Mouse (Mus musculus) midbrain, embryonic 16.5 days (tissue): Measurements from ENCODE around the gene Rbm4. TPM values are rescaled to one million over a fixed set of nuclear protein-coding genes. Genes with fewer than 3 reads are reported as not detected.

Experiments used
- ATAC-seq: fragments of 200-750 bp; cut with Nextera tagmentation; 2 replicates; pipeline ENCODE4 v1.8.0; 2017; ENCODE audit warnings: moderate TSS enrichment
- H3K27ac ChIP-seq: fragments of 300-500 bp; sonication (generic); 2 replicates; pipeline ENCODE4 v1.5.1; 2014; ENCODE audit warnings: mild to moderate bottlenecking, low read length, mixed read lengths
- H3K27me3 ChIP-seq: fragments of 300-500 bp; sonication (generic); 2 replicates; pipeline ENCODE4 v1.6.1; 2014; ENCODE audit warnings: low read depth, low read length, mixed read lengths; ENCODE audit not compliant: control insufficient read depth, insufficient read depth
- H3K36me3 ChIP-seq: fragments of 300-500 bp; sonication (generic); 2 replicates; pipeline ENCODE4 v1.6.1; 2014; ENCODE audit warnings: mild to moderate bottlenecking, low read length, moderate library complexity, mixed read lengths; ENCODE audit not compliant: control insufficient read depth, insufficient read depth
- H3K4me1 ChIP-seq: fragments of 300-500 bp; sonication (generic); 2 replicates; pipeline ENCODE4 v1.6.1; 2014; ENCODE audit warnings: mild to moderate bottlenecking, low read length, mixed read lengths; ENCODE audit not compliant: control insufficient read depth, insufficient read depth
- H3K4me2 ChIP-seq: fragments of 300-500 bp; sonication (generic); 2 replicates; pipeline ENCODE4 v1.6.1; 2014; ENCODE audit warnings: mild to moderate bottlenecking, low read length, mixed read lengths
- H3K4me3 ChIP-seq: fragments of 300-500 bp; sonication (generic); 2 replicates; pipeline ENCODE4 v1.5.1; 2014; ENCODE audit warnings: low read depth, mild to moderate bottlenecking, low read length, moderate library complexity, mixed read lengths
- H3K9ac ChIP-seq: fragments of 300-500 bp; sonication (generic); 2 replicates; pipeline ENCODE4 v1.6.1; 2014; ENCODE audit warnings: low read depth, low read length, mixed read lengths
- H3K9me3 ChIP-seq: fragments of 300-500 bp; sonication (generic); replicated peaks from 2 replicates; pipeline ENCODE4 v1.6.1; 2014; ENCODE audit warnings: mild to moderate bottlenecking, low read length, mixed read lengths; ENCODE audit not compliant: control insufficient read depth, poor library complexity, severe bottlenecking
- WGBS: fragments of 180-500 bp; shearing (Covaris S2); extraction: QIAGEN DNeasy Blood & Tissue Kit; methylation state at CpG from one replicate; pipeline ENCODE4 v1.1.7; 2014; 5-methylcytosine and 5-hydroxymethylcytosine counted together
- polyA plus RNA-seq: library from polyadenylated mRNA; unstranded; fragments of >200 nt; fragmentation: Nextera tagmentation; extraction: Ambion mirVana; gene quantifications from 2 replicates; pipeline ENCODE4 v1.2.1, GENCODE M21; 2015

The Rbm4 gene
- polyA plus RNA-seq, 1 experiment from 2014 or later: 78.8 TPM

DNA sequence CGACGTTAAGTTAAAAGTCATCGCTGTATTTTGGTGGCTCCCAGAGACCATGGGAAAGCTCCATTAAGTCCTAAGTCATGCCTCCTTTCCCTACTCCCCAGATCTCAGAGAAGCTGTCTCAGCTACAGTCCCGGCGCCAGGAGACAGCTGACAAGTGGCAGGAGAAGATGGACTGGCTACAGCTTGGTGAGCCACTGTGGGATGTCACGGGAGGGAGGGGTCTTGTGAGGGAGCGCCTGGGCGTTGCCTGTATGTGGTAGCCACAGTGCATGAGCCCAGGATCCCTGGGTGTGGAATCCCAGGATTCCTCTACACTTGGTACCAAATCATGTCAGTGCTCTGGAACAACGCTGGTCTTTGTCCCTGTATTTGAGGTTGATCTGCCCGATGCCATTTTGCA is 45.2 kb downstream of the Rbm4 start:
- Histone ChIP-seq H3K4me1 (no peaks in the 10 kb centered on the region), H3K27ac (no peak overlapping the region), H3K4me3 (no peak overlapping the region), H3K27me3 (no peaks in the 10 kb centered on the region), H3K9ac (no peak overlapping the region), H3K9me3 (no peaks in the 10 kb centered on the region), H3K36me3 (peaks cover 54% of the 10 kb centered on the region), H3K4me2 (no peak overlapping the region)
- WGBS: 87% methylated on average over 10 of the region's 10 CpGs
- no peak for ATAC-seq

DNA sequence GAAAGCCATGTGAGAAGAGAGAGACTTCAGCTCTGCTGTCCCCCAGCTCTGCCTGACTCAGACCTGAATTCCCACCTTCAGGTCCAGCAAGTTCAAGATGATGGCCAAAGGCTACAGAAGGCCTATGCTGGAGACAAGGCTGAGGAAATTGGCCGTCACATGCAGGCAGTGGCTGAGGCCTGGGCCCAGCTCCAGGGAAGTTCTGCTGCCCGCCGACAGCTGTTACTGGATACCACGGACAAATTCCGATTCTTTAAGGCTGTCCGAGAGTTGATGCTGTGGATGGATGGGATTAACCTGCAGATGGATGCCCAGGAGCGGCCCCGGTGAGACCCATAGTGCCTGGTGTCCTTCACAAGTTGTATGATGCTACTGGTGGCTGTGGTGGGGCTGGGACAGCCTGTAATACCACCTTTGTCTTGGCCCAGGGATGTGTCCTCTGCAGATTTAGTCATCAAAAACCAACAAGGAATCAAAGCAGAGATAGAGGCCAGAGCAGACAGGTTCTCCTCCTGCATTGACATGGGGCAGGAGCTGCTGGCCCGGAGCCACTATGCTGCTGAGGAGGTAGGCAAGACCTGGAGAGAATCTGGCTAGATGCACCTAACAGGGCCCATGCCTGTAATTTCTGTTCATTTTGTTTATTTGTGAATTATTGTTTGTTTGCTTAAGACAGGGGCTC is 45.9 kb downstream of the Rbm4 start:
- 93% methylated on average over 9 of the region's 9 CpGs for WGBS

DNA sequence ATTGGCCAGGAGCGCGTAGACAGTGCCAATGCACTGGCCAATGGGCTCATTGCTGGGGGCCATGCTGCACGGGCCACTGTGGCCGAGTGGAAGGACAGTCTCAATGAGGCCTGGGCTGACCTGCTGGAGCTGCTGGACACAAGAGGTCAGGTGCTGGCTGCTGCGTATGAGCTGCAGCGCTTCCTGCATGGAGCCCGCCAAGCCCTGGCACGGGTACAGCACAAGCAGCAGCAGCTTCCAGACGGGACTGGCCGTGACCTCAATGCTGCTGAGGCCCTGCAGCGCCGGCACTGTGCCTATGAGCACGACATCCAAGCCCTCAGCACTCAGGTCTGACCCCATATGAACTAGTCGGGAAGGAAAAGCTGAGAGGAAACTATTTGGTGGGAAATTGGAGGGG is 47.1 kb downstream of the Rbm4 start:
- ATAC-seq: no peak
- H3K27me3 ChIP-seq: no peaks in the 10 kb centered on the region
- no peak overlapping the region for H3K4me2 ChIP-seq
- H3K4me3 ChIP-seq: no peak overlapping the region
- no peaks in the 10 kb centered on the region for H3K9me3 ChIP-seq
- H3K27ac ChIP-seq: no peak overlapping the region
- peaks cover 54% of the 10 kb centered on the region for H3K36me3 ChIP-seq
- 87% methylated on average over 14 of the region's 14 CpGs for WGBS
- no peaks in the 10 kb centered on the region for H3K4me1 ChIP-seq
- no peak overlapping the region for H3K9ac ChIP-seq

More for the DNA sequence above, 45.9 kb downstream of the Rbm4 start:
- H3K4me3 ChIP-seq: no peak overlapping the region
- no peak overlapping the region for H3K4me2 ChIP-seq
- peaks cover 54% of the 10 kb centered on the region for H3K36me3 ChIP-seq
- no peaks in the 10 kb centered on the region for H3K4me1 ChIP-seq
- H3K9ac ChIP-seq: no peak overlapping the region
- H3K27ac ChIP-seq: no peak overlapping the region
- H3K9me3 ChIP-seq: no peaks in the 10 kb centered on the region
- ATAC-seq: no peak
- H3K27me3 ChIP-seq: no peaks in the 10 kb centered on the region

DNA sequence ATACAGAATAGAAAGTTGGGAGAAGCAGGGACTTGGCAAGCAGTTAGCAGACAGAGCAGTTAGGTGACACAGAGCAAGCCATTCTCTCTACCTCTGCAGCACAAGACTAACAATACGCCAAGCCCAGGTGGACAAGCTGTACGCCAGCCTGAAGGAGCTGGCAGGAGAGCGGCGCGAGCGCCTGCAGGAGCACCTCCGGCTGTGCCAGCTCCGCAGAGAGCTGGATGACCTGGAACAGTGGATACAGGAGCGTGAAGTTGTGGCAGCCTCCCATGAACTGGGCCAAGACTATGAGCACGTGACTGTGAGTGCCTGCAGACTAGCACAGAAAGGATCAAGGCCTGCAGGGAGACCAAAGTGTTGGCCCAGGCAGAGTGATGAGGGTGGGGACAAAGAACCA is 48.0 kb downstream of the Rbm4 start:
- H3K4me1 ChIP-seq: no peaks in the 10 kb centered on the region
- H3K4me2 ChIP-seq: no peak overlapping the region
- no peak overlapping the region for H3K4me3 ChIP-seq
- H3K27ac ChIP-seq: no peak overlapping the region
- no peaks in the 10 kb centered on the region for H3K9me3 ChIP-seq
- peaks cover 59% of the 10 kb centered on the region for H3K36me3 ChIP-seq
- 93% methylated on average over 10 of the region's 10 CpGs for WGBS
- H3K27me3 ChIP-seq: no peaks in the 10 kb centered on the region
- ATAC-seq: no peak
- no peak overlapping the region for H3K9ac ChIP-seq

DNA sequence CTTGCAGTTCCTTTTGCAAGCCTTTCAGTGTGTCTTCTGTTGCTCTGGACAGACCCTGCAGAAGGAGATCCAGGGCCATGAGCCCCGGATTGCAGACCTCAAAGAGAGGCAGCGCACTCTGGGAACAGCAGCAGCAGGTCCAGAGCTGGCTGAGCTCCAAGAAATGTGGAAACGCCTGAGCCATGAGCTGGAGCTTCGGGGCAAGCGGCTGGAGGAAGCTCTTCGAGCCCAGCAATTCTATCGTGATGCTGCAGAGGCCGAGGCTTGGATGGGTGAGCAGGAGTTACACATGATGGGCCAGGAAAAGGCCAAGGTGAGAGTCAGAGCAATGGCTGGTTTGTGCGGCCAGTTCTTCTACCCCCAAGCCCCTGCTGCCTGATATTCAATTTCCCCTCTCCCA is 48.6 kb downstream of the Rbm4 start:
- WGBS: 62% methylated on average over 9 of the region's 9 CpGs
- Histone ChIP-seq H3K9me3 (no peaks in the 10 kb centered on the region), H3K4me1 (no peaks in the 10 kb centered on the region), H3K4me2 (no peak overlapping the region), H3K36me3 (peaks cover 61% of the 10 kb centered on the region), H3K4me3 (no peak overlapping the region), H3K27me3 (no peaks in the 10 kb centered on the region), H3K27ac (no peak overlapping the region), H3K9ac (no peak overlapping the region)
- no peak for ATAC-seq

DNA sequence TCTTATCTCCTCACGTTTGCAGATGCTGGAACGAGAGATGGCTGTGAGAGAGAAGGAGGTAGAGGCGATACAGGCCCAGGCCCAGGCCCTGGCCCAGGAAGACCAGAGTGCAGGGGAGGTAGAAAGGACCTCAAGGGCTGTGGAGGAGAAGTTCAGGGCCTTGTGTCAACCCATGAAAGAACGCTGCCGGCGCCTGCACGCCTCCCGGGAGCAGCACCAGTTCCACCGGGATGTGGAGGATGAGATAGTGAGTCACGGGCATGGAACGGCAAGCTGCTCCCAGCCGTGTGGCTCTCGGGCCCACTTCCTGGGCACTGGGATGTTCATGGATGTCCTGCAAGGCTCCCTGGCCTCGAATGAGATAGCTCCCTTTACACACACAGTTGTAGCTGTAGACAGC is 49.7 kb downstream of the Rbm4 start:
- ATAC-seq: no peak
- Histone ChIP-seq H3K27me3 (no peaks in the 10 kb centered on the region), H3K4me1 (no peaks in the 10 kb centered on the region), H3K36me3 (peaks cover 66% of the 10 kb centered on the region), H3K9me3 (no peaks in the 10 kb centered on the region), H3K4me2 (no peak overlapping the region), H3K9ac (no peak overlapping the region), H3K4me3 (no peak overlapping the region), H3K27ac (no peak overlapping the region)
- 85% methylated on average over 14 of the region's 14 CpGs for WGBS

DNA sequence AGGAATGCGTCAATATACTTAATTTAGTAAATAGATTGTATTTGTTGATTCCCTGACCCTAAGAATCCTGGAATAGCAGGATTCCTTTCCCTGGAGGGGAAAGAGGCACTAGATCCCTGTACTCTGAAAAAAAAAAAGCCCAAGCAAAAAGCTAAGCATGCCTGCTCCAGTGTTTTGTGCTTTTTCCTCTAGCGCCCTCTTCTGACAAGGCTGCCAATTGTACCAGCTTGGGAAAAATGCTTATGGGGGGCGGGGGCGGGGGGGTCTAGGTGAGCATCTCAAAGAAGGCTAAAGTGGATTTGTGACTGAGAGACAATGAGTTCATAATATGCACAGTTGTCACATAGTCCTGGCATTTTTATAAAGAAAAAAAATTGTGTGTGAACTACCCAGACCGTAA is 50.2 kb downstream of the Rbm4 start:
- Histone ChIP-seq H3K27ac (no peak overlapping the region), H3K36me3 (peaks cover 64% of the 10 kb centered on the region), H3K27me3 (no peaks in the 10 kb centered on the region), H3K4me1 (no peaks in the 10 kb centered on the region), H3K9ac (no peak overlapping the region), H3K4me3 (no peak overlapping the region), H3K9me3 (no peaks in the 10 kb centered on the region), H3K4me2 (no peak overlapping the region)
- 38% methylated on average over 5 of the region's 5 CpGs for WGBS
- ATAC-seq: no peak

DNA sequence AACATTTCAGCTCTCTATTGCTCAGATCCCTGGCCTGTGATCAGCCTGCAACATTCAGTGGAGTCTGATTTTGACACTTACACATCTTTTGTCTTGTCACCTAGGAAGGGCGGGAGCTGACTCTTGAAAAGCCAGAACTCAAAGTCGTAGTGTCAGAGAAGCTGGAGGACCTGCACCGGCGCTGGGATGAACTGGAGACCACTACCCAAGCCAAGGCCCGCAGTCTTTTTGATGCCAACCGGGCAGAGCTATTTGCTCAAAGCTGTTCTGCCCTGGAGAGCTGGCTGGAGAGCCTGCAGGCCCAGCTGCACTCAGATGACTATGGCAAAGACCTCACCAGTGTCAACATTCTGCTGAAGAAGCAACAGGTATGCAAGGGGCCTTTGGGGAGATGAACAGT is 51.5 kb downstream of the Rbm4 start:
- ATAC-seq: no peak
- Histone ChIP-seq H3K4me2 (no peak overlapping the region), H3K9me3 (no peaks in the 10 kb centered on the region), H3K4me3 (no peak overlapping the region), H3K9ac (no peak overlapping the region), H3K27ac (no peak overlapping the region), H3K4me1 (no peaks in the 10 kb centered on the region), H3K36me3 (peaks cover 65% of the 10 kb centered on the region), H3K27me3 (no peaks in the 10 kb centered on the region)
- 93% methylated on average over 6 of the region's 6 CpGs for WGBS

DNA sequence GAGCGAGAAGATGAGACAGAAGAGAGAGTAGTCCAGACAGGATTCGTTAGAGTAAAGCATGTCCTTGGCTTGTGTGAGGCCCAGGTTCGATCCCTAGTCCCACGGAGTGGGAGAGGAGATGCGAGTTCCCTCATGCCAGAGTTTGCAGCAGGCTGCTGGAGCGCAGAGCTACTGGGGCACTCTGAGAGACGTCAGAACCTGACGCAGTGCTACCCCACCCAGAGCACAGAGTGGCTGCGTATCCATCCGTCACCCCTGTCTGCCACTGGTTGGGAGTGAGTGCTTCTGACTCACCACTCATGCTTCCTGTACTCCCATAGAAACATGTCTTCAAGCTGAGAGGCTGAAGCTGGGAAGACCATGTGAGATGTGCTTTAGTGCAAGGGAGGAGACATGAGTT is 52.2 kb downstream of the Rbm4 start:
- H3K4me3 ChIP-seq: no peak overlapping the region
- no peak overlapping the region for H3K4me2 ChIP-seq
- no peaks in the 10 kb centered on the region for H3K27me3 ChIP-seq
- H3K9ac ChIP-seq: no peak overlapping the region
- H3K27ac ChIP-seq: no peak overlapping the region
- H3K36me3 ChIP-seq: peaks cover 63% of the 10 kb centered on the region
- WGBS: 85% methylated on average over 10 of the region's 10 CpGs
- no peaks in the 10 kb centered on the region for H3K9me3 ChIP-seq
- no peak for ATAC-seq
- no peaks in the 10 kb centered on the region for H3K4me1 ChIP-seq
